31 mouse cellular contexts compared by ENCODE assay signal in the genomic region with DNA sequence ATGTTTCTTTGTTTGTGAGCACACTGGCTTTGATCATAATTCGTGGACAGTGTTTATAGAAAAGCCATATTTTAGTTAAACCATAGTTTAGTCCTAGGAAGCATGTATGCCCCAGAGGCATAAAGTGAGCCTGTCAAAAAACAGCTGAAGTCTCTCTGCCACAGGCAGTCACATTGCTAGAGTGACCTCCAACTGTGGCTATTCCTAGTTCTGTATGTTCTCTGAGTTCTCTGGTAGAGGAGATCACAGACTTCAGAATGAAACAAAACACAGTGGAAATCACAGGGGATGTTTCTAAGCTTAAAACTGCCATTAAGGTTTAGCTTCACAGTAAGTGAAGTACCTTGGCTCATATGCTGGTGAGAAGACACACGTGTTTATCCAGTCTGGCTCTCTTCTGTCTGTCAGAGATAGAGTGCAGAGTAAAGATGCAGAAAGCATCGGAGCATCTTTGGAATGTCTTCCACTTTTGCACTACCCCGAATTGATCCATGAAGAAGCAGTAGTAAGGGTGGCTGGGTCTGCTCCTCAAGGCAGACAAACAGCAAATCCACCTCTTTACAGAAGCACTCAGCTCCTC.
DNase-seq lines count a peak whose midpoint lies in the region; ATAC-seq and TF ChIP-seq lines count a peak whose summit lies in the region.
"Had no signal": no experiment of that assay in that cellular context is flagged by ENCODE, and none has a peak within 500 bp of the region (broad histone marks: within the 10 kb centered on the region; RNA-seq: fewer than 3 reads in every experiment).

No protein-coding gene starts in this region.

- no peak for TF ChIP-seq EP300 in CH12.LX (IDR thresholded peaks at IDR 0.05; ENCODE audit: low read length)

- peaks cover 7% of the 10 kb centered on the region for H3K79me2 ChIP-seq in CH12.LX (replicated peaks; ENCODE audit: control insufficient read depth, extremely low read depth, insufficient read depth, poor library complexity, severe bottlenecking)

- H3K9ac ChIP-seq in kidney, embryonic 15.5 days, result no peak overlapping the region
- no peak overlapping the region for H3K9ac ChIP-seq in kidney, embryonic 14.5 days (ENCODE audit: low read depth, low read length)
- peak overlapping the region; percentile 89 for H3K9ac ChIP-seq in CH12.LX (ENCODE audit: insufficient read depth, low read depth)
- no peak overlapping the region for H3K9ac ChIP-seq in lung, embryonic 16.5 days (ENCODE audit: low read length)
- H3K9ac ChIP-seq: embryonic facial prominence, embryonic 15.5 days; forebrain, embryonic 13.5 days; heart, embryonic 12.5 days; hindbrain, embryonic 14.5 days; liver, embryonic 14.5 days; midbrain, embryonic 13.5 days; stomach, embryonic 15.5 days had no signal

- in situ Hi-C loops in CH12.LX (cut with MboI; ENCODE audit: low pct_ligation_motif_present, low pct_unique_long_range_greater_than_20kb, low sequenced_read_pairs), result loop anchor here (5.0 kb wide), 1 partner anchor 59 kb away; no protein-coding TSS in a partner anchor

- TF ChIP-seq POLR2A in CH12.LX (IDR thresholded peaks at IDR 0.05; ENCODE audit: low read depth, low read length), result no peak

- TF ChIP-seq CTCF in CH12.LX (conservative IDR thresholded peaks at IDR 0.05 in 1 of 2, IDR thresholded peaks at IDR 0.05 in 1 of 2; ENCODE audit: low read depth in 2 of 2, low read length in 2 of 2), result no peak

- H3K4me1 ChIP-seq in kidney, embryonic 15.5 days, result peaks cover 25% of the 10 kb centered on the region
- H3K4me1 ChIP-seq in kidney, embryonic 14.5 days (ENCODE audit: control insufficient read depth, insufficient read depth, low read length), result 0 out of 2 replicates have a peak, but pooled peaks cover 9% of the 10 kb centered on the region
- H3K4me1 ChIP-seq in CH12.LX (ENCODE audit: control insufficient read depth in 1 of 2, insufficient read depth in 2 of 2), result peaks cover 40 to 84% of the 10 kb centered on the region in 2 experiments
- H3K4me1 ChIP-seq in lung, embryonic 16.5 days (replicated peaks; ENCODE audit: control insufficient read depth, insufficient read depth, low read length), result peaks cover 37% of the 10 kb centered on the region

- H3K36me3 ChIP-seq in kidney, embryonic 15.5 days, result no peaks in the 10 kb centered on the region
- H3K36me3 ChIP-seq in kidney, embryonic 14.5 days (ENCODE audit: control insufficient read depth, insufficient read depth, low read length), result no peaks in the 10 kb centered on the region
- no peaks in the 10 kb centered on the region for H3K36me3 ChIP-seq in CH12.LX (replicated peaks in 1 of 2; ENCODE audit: control insufficient read depth in 1 of 2, insufficient read depth in 1 of 2, low read length in 1 of 2)
- no peaks in the 10 kb centered on the region for H3K36me3 ChIP-seq in lung, embryonic 16.5 days (ENCODE audit: control insufficient read depth, insufficient read depth, low read length)
- H3K36me3 ChIP-seq: embryonic facial prominence, embryonic 10.5 days; embryonic facial prominence, embryonic 15.5 days; heart, embryonic 12.5 days; midbrain, embryonic 13.5 days; stomach, embryonic 15.5 days had no signal

- no peak for DNase-seq in CH12.LX (ENCODE audit: extremely low read depth)
- DNase-seq in lung, postnatal 36 days, result peak; percentile 65
- no peak for DNase-seq in left cerebral cortex, postnatal 10 days (ENCODE audit: extremely low spot score in 1 of 2, low spot score in 2 of 2)
- no peak for DNase-seq in embryo, embryonic 9.5 days (ENCODE audit: extremely low spot score)
- DNase-seq: adrenal gland, adult 8-10 months; cerebellum, adult 2 months; cerebellum, postnatal 14 days; gastrocnemius, postnatal 25 days; heart, adult 2 months; heart, postnatal 4 days; kidney, adult 8-10 months; kidney, postnatal 4 days; layer of hippocampus, postnatal 36 days; liver; retina, postnatal 1 day; right cerebral cortex, postnatal 25 days had no signal

- H3K27ac ChIP-seq in kidney, embryonic 15.5 days, result 0 out of 2 replicates have a peak overlapping the region, but pooled peaks have one; percentile 37
- no peak overlapping the region for H3K27ac ChIP-seq in kidney, embryonic 14.5 days (ENCODE audit: low read depth, low read length)
- peak overlapping the region; percentile 95 for H3K27ac ChIP-seq in CH12.LX (ENCODE audit: insufficient read depth, low read depth)
- H3K27ac ChIP-seq in lung, embryonic 16.5 days (ENCODE audit: low read length), result peak overlapping the region; percentile 89
- H3K27ac ChIP-seq: embryonic facial prominence, embryonic 10.5 days; embryonic facial prominence, embryonic 15.5 days; forebrain, embryonic 13.5 days; heart, adult 2 months; hindbrain, embryonic 14.5 days; liver, embryonic 14.5 days; macrophage; midbrain, embryonic 13.5 days; stomach, embryonic 15.5 days had no signal

- no peak for ATAC-seq in kidney, embryonic 15.5 days (replicated peaks; ENCODE audit: low FRiP score)
- no peak for ATAC-seq in kidney, embryonic 14.5 days (ENCODE audit: low FRiP score, low TSS enrichment)
- peak; percentile 90 for ATAC-seq in lung, embryonic 16.5 days (ENCODE audit: low read depth)
- ATAC-seq: activated CD4-positive, CD25-positive, alpha-beta regulatory T cell, adult 4 months; CD4-positive, CD25-positive, alpha-beta regulatory T cell, adult 4 months; forebrain, embryonic 13.5 days; inflammation-experienced regulatory T-cells, adult 6 months; midbrain, embryonic 13.5 days had no signal

- no peak for TF ChIP-seq RAD21 in CH12.LX (IDR thresholded peaks at IDR 0.05; ENCODE audit: low read depth, low read length)

- H3K4me2 ChIP-seq in kidney, embryonic 15.5 days, result no peak overlapping the region
- H3K4me2 ChIP-seq in kidney, embryonic 14.5 days (replicated peaks; ENCODE audit: low read depth, low read length), result no peak overlapping the region
- H3K4me2 ChIP-seq in CH12.LX (ENCODE audit: insufficient read depth, low read depth, poor library complexity, severe bottlenecking), result peak overlapping the region; percentile 18
- no peak overlapping the region for H3K4me2 ChIP-seq in lung, embryonic 16.5 days (ENCODE audit: low read depth, low read length)
- H3K4me2 ChIP-seq: embryonic facial prominence, embryonic 15.5 days; forebrain, embryonic 13.5 days; heart, embryonic 12.5 days; hindbrain, embryonic 14.5 days; midbrain, embryonic 13.5 days; stomach, embryonic 15.5 days had no signal

- intact Hi-C loops in left cerebral cortex, postnatal 10 days (cut with DNase I), result no loop called here

- H3K9me3 ChIP-seq in kidney, embryonic 15.5 days (replicated peaks), result no peaks in the 10 kb centered on the region
- no peaks in the 10 kb centered on the region for H3K9me3 ChIP-seq in kidney, embryonic 14.5 days (ENCODE audit: control insufficient read depth, low read length)
- H3K9me3 ChIP-seq in CH12.LX (replicated peaks; ENCODE audit: low read length), result no peaks in the 10 kb centered on the region
- no peaks in the 10 kb centered on the region for H3K9me3 ChIP-seq in lung, embryonic 16.5 days (ENCODE audit: control insufficient read depth, low read length)
- H3K9me3 ChIP-seq: embryonic facial prominence, embryonic 10.5 days; embryonic facial prominence, embryonic 15.5 days; forebrain, embryonic 13.5 days; heart, embryonic 12.5 days; midbrain, embryonic 13.5 days; stomach, embryonic 15.5 days had no signal

- no peak overlapping the region for H3K4me3 ChIP-seq in kidney, embryonic 15.5 days (replicated peaks)
- no peak overlapping the region for H3K4me3 ChIP-seq in kidney, embryonic 14.5 days (ENCODE audit: low read length)
- H3K4me3 ChIP-seq in CH12.LX (replicated peaks in 1 of 3; ENCODE audit: low read depth in 2 of 3, low read length in 2 of 3, poor library complexity in 1 of 3), result peak overlapping the region; percentile 14 to 18 (median 17)
- H3K4me3 ChIP-seq in lung, embryonic 16.5 days (ENCODE audit: low read length), result no peak overlapping the region
- H3K4me3 ChIP-seq: embryonic facial prominence, embryonic 10.5 days; embryonic facial prominence, embryonic 15.5 days; forebrain, embryonic 13.5 days; heart, adult 2 months; heart, embryonic 12.5 days; midbrain, embryonic 13.5 days; stomach, embryonic 15.5 days had no signal

- WGBS in kidney, embryonic 15.5 days, result 77% methylated on average over 4 of the region's 4 CpGs
- WGBS in kidney, embryonic 14.5 days, result 75% methylated on average over 4 of the region's 4 CpGs
- WGBS in lung, embryonic 16.5 days, result 40% methylated on average over 4 of the region's 4 CpGs

- no peaks in the 10 kb centered on the region for H3K27me3 ChIP-seq in kidney, embryonic 15.5 days
- no peaks in the 10 kb centered on the region for H3K27me3 ChIP-seq in kidney, embryonic 14.5 days (ENCODE audit: control insufficient read depth, insufficient read depth, low read length)
- H3K27me3 ChIP-seq in CH12.LX (replicated peaks), result no peaks in the 10 kb centered on the region
- no peaks in the 10 kb centered on the region for H3K27me3 ChIP-seq in lung, embryonic 16.5 days (ENCODE audit: control insufficient read depth, insufficient read depth, low read depth, low read length)
- H3K27me3 ChIP-seq: embryonic facial prominence, embryonic 15.5 days; forebrain, embryonic 13.5 days; heart, embryonic 12.5 days; midbrain, embryonic 13.5 days; stomach, embryonic 15.5 days had no signal

- dilution Hi-C loops in CH12.LX (cut with MboI; ENCODE audit: extremely low pct_ligation_motif_present, extremely low pct_unique_long_range_greater_than_20kb, low sequenced_read_pairs), result no loop called here

TF ChIP-seq in CH12.LX, 34 proteins besides CTCF, POLR2A, EP300 and RAD21 (continues in another document):
- TF ChIP-seq MEF2A (IDR thresholded peaks at IDR 0.05; ENCODE audit: borderline replicate concordance, low read depth, low read length) (no peak), HCFC1 (IDR thresholded peaks at IDR 0.05; ENCODE audit: low read depth, low read length) (no peak), ELF1 (IDR thresholded peaks at IDR 0.05; ENCODE audit: low read depth, low read length) (no peak), ZMIZ1 (IDR thresholded peaks at IDR 0.05; ENCODE audit: low read depth, low read length) (no peak), USF1 (IDR thresholded peaks at IDR 0.05; ENCODE audit: low read depth, low read length) (no peak), MAX (IDR thresholded peaks at IDR 0.05; ENCODE audit: low read length) (peak; percentile 71), CHD1 (IDR thresholded peaks at IDR 0.05; ENCODE audit: low read depth, low read length) (peak; percentile 61; the same call in 1 of the 2 replicates), KAT2A (IDR thresholded peaks at IDR 0.05; ENCODE audit: insufficient replicate concordance, low read length) (no peak), POLR2AphosphoS2 (IDR thresholded peaks at IDR 0.05; ENCODE audit: low read depth, low read length) (peak; percentile 65), MXI1 (IDR thresholded peaks at IDR 0.05; ENCODE audit: low read depth, low read length) (peak; percentile 74), ZNF384 (IDR thresholded peaks at IDR 0.05; ENCODE audit: low read depth, low read length) (no peak), NELFE (IDR thresholded peaks at IDR 0.05; ENCODE audit: low read depth, low read length) (no peak), CHD2 (IDR thresholded peaks at IDR 0.05; ENCODE audit: low read length) (no peak), RCOR1 (conservative IDR thresholded peaks at IDR 0.05; ENCODE audit: low read depth, low read length) (no peak), SIN3A (IDR thresholded peaks at IDR 0.05; ENCODE audit: low read length) (peak; percentile 56; the same call in 1 of the 2 replicates)

Comparison
In these comparisons a context has a peak if more than half of its experiments do, and no peak if none do; other contexts are left out.
1. H3K4me3 ChIP-seq: peak in CH12.LX (3 of 3); none in kidney, embryonic 15.5 days (single experiment), kidney, embryonic 14.5 days (single experiment) and lung, embryonic 16.5 days (single experiment).